Mouse (Mus musculus) intestine, embryonic 15.5 days (tissue): ENCODE measurements around the gene Ppt2. TPM values are rescaled to one million over a fixed set of nuclear protein-coding genes. Genes with fewer than 3 reads are reported as not detected.
A peak's percentile ranks its signal among the peaks of the same experiment; 100 is the strongest.

ENCODE experiments used
- ATAC-seq: fragments of 200-750 bp; cut with Nextera tagmentation; 2 replicates; pipeline ENCODE4 v1.8.0; 2017; ENCODE audit warnings: moderate TSS enrichment, moderate library complexity
- H3K27ac ChIP-seq: fragments of 300-500 bp; sonication (generic); 2 replicates; pipeline ENCODE4 v1.5.1; 2015; ENCODE audit warnings: mild to moderate bottlenecking, inconsistent platforms
- H3K27me3 ChIP-seq: fragments of 300-500 bp; sonication (generic); replicated peaks from 2 replicates; pipeline ENCODE4 v1.6.1; 2015; ENCODE audit warnings: inconsistent platforms
- H3K36me3 ChIP-seq: fragments of 300-500 bp; sonication (generic); 2 replicates; pipeline ENCODE4 v1.6.1; 2015; ENCODE audit warnings: inconsistent platforms
- H3K4me1 ChIP-seq: fragments of 300-500 bp; sonication (generic); replicated peaks from 2 replicates; pipeline ENCODE4 v1.6.1; 2015; ENCODE audit warnings: inconsistent platforms
- H3K4me2 ChIP-seq: fragments of 300-500 bp; sonication (generic); replicated peaks from 2 replicates; pipeline ENCODE4 v1.6.1; 2015; ENCODE audit warnings: mild to moderate bottlenecking, inconsistent platforms
- H3K4me3 ChIP-seq: fragments of 300-500 bp; sonication (generic); replicated peaks from 2 replicates; pipeline ENCODE4 v1.5.1; 2015; ENCODE audit warnings: inconsistent platforms
- H3K9ac ChIP-seq: fragments of 300-500 bp; sonication (generic); 2 replicates; pipeline ENCODE4 v1.6.1; 2015; ENCODE audit warnings: inconsistent platforms
- H3K9me3 ChIP-seq: fragments of 300-500 bp; sonication (generic); 2 replicates; pipeline ENCODE4 v1.6.1; 2016; ENCODE audit warnings: inconsistent platforms
- WGBS: fragments of 180-500 bp; shearing (Covaris S2); methylation state at CpG from one replicate; pipeline ENCODE4 v1.1.7; 2015; 5-methylcytosine and 5-hydroxymethylcytosine counted together
- polyA plus RNA-seq: library from polyadenylated mRNA; unstranded; fragments of >200 nt; fragmentation: Nextera tagmentation; extraction: Ambion mirVana; gene quantifications from 2 replicates; pipeline ENCODE4 v1.2.1, GENCODE M21; 2015

The Ppt2 gene
- polyA plus RNA-seq, 1 experiment from 2014 or later, result 27.8 TPM

DNA sequence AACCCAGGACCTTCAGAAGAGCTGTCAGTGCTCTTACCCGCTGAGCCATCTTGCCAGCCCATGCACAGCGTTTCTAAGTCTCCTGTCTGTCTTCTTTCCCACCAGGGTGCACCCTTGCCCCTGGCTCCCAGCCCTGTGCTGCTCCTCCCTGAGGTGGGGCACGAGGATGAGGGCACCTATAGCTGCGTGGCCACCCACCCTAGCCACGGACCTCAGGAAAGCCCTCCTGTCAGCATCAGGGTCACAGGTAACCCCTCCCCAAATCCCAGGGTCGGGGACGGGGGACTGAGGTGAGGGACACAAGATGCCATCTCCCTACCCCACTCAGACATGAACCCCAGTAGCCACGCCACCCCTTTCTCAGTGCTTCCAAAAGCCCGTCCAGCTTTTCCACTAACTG lies 28.4 kb downstream of the Ppt2 start:
- no peak overlapping the region for H3K27ac ChIP-seq
- no peak overlapping the region for H3K9ac ChIP-seq
- WGBS, result 78% methylated on average over 9 of the region's 9 CpGs
- H3K36me3 ChIP-seq, result peaks cover 26% of the 10 kb centered on the region
- H3K9me3 ChIP-seq, result no peaks in the 10 kb centered on the region
- H3K4me1 ChIP-seq, result peaks cover 45% of the 10 kb centered on the region
- H3K27me3 ChIP-seq, result no peaks in the 10 kb centered on the region
- ATAC-seq, result no peak
- H3K4me3 ChIP-seq, result no peak overlapping the region
- no peak overlapping the region for H3K4me2 ChIP-seq

DNA sequence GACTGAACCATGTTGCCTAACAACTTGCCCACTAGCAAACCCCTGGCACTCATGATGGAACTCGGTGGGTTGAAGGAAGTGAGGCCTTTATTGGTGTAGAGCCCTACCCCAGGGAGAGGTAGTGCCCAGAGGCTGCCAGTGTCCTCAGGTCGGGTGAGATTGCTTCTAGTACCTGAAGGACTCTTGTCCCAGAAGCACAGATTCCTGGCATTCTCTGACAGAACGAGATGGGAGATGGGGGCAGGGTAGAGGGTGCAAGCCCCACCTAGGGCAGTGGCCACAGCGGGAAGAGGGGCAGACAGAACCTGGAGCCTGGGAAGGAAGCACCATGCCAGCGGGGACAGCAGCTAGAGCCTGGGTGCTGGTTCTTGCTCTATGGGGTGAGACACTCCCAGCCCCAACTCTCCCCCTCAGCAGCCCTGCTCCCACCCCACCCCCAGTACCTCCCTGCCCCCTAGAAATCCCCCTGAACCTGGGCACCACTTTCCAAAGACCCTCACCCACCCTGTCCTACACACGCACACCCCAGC lies 30.7 kb downstream of the Ppt2 start, which contains the start of gene Ager:
TSS of gene Ager (plus strand) at position 297 of the 530 bp plus-strand sequence.
- peak within 1 kb of the TSS; percentile 29 for H3K4me2 ChIP-seq
- peaks cover 28% of the 10 kb centered on the region for H3K36me3 ChIP-seq
- H3K27ac ChIP-seq, result peak within 1 kb of the TSS; percentile 40; the same call in 1 of the 2 replicates
- H3K9me3 ChIP-seq, result no peaks in the 10 kb centered on the region
- no peak within 1 kb of the TSS for H3K4me3 ChIP-seq
- H3K9ac ChIP-seq, result peak within 1 kb of the TSS; percentile 28; the same call in 1 of the 2 replicates
- peaks cover 55% of the 10 kb centered on the region for H3K4me1 ChIP-seq
- H3K27me3 ChIP-seq, result no peaks in the 10 kb centered on the region
- 20% methylated on average over 6 of the region's 6 CpGs for WGBS
- no peak for ATAC-seq

DNA sequence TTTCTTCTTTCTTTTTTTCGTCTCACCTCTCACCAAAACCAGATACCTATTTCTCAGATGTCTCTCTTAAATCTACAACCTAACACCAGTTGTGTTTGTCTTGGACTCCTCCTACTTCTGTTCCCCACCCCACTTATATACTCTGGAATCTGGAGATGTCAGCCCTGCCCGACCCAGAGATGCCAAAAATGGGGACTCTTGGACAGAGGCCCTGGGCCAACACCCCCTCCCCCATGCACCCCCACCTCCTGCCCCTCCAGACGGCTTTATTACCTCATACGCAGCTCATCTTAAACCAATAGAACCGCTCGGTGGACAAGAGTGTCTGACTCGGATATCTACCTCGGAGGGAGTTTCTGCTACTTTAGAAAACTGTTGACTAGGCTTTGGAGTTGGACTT lies 32.2 kb downstream of the Ppt2 start:
- no peaks in the 10 kb centered on the region for H3K9me3 ChIP-seq
- no peak overlapping the region for H3K4me3 ChIP-seq
- H3K4me1 ChIP-seq, result peaks cover 54% of the 10 kb centered on the region
- no peak overlapping the region for H3K9ac ChIP-seq
- H3K4me2 ChIP-seq, result no peak overlapping the region
- H3K27me3 ChIP-seq, result no peaks in the 10 kb centered on the region
- 51% methylated on average over 8 of the region's 8 CpGs for WGBS
- no peak for ATAC-seq
- H3K27ac ChIP-seq, result no peak overlapping the region
- H3K36me3 ChIP-seq, result peaks cover 23% of the 10 kb centered on the region

DNA sequence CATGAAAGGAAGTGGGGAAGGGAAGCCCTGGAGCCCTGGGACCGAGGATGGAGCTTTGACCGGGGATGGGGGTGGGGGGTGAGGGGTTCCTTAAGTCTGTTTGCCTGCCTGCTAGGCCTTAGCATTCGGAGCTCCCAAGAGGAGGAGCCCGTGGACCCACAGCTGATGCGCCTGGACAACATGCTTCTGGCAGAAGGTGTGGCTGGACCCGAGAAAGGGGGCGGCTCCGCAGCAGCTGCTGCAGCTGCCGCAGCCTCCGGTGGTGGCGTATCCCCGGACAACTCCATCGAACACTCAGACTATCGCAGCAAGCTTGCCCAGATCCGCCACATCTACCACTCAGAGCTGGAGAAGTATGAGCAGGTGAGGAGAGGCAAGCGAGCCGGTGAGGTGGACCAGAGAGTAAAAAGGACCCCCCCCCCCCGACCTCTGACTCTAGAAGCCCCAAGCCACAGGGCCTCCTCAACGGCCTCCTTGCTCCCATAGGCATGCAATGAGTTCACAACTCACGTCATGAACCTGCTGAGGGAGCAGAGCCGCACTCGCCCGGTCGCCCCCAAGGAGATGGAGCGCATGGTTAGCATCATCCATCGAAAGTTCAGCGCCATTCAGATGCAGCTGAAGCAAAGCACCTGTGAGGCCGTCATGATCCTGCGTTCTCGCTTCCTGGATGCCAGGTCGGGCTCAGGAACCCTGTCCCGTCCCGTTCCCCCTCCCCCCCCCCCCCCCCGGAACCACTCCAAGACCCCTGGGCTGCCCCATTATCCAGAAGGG lies 34.4 kb downstream of the Ppt2 start:
- Histone ChIP-seq H3K4me1 (peaks cover 67% of the 10 kb centered on the region), H3K4me3 (peak overlapping the region; percentile 88), H3K36me3 (peaks cover 12% of the 10 kb centered on the region), H3K9ac (peak overlapping the region; percentile 95), H3K9me3 (no peaks in the 10 kb centered on the region), H3K27me3 (no peaks in the 10 kb centered on the region), H3K27ac (peak overlapping the region; percentile 97), H3K4me2 (peak overlapping the region; percentile 82)
- 40% methylated on average over 34 of the region's 34 CpGs for WGBS
- ATAC-seq, result no peak

DNA sequence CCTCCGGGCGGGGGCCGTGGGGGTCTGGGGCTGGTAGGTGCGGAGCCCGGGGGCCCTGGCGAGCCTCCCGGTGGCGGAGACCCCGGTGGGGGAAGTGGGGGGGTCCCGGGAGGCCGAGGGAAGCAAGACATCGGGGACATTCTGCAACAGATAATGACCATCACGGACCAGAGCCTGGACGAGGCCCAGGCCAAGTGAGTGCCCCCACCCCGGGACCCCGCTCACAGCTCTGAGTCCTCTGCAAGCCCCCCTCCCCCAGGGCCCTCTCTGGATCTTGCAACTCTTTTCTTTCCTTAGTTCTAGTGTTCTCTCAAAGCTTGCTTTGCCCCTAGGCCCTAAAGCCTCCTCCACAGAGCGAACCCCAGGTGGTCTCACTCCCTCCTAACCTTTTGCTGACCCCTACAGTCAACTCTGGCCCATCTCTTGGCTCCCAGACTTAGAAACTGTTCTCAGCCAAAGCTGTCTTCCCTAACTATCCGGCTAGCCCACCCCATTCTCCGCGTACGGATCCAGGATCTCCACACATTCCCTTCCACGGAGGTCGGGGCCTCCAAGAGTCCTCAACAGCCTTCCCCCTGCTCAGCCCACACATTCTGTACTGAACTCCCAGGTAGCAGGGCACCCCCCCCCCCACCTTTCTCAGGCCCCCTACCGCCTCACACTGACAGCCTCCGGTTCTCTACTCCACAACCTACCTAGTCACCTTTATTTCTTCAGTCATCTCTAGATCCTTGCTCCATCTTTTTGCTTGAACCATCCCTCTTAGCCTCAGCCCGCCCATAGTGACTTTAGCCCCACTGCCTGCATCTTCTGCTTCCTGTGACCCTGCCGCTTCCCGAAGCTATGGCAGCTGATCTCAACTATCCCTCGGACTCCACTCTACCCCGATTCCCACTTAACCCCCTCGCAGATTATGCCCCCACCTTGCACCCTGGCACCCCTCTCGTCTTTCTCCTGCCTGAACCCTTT lies 35.4 kb downstream of the Ppt2 start:
- WGBS, result 1% methylated on average over 29 of the region's 32 CpGs

DNA sequence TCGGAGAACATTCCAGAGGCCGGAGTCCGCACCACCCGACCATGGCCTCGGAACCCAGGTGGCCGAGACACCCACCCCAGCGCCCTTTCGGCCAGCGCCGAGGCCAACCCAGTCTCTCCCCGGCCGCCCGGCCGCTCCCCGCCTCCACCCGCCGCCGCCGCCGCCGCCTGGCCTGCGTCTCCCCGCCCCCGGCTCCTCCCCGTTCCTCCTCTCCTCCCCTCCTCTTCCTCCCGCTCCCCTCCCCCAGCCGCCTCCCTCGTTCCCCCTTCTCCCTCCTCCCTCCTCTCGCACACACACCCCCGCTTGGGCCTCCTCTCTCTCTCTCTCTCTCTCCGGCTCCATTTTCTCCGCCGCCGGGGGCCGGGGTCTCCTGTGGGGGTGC lies 36.3 kb downstream of the Ppt2 start:
- under 1% methylated on average over 33 of the region's 35 CpGs for WGBS
- ATAC-seq, result peak; percentile 66

More for the DNA sequence above, 35.4 kb downstream of the Ppt2 start:
- peaks cover 69% of the 10 kb centered on the region for H3K4me1 ChIP-seq
- peak; percentile 7 for ATAC-seq
- peak overlapping the region; percentile 95 for H3K9ac ChIP-seq
- H3K9me3 ChIP-seq, result no peaks in the 10 kb centered on the region
- H3K36me3 ChIP-seq, result peaks cover 12% of the 10 kb centered on the region
- peak overlapping the region; percentile 88 for H3K4me3 ChIP-seq
- H3K4me2 ChIP-seq, result peak overlapping the region; percentile 82
- peak overlapping the region; percentile 97 for H3K27ac ChIP-seq
- no peaks in the 10 kb centered on the region for H3K27me3 ChIP-seq

DNA sequence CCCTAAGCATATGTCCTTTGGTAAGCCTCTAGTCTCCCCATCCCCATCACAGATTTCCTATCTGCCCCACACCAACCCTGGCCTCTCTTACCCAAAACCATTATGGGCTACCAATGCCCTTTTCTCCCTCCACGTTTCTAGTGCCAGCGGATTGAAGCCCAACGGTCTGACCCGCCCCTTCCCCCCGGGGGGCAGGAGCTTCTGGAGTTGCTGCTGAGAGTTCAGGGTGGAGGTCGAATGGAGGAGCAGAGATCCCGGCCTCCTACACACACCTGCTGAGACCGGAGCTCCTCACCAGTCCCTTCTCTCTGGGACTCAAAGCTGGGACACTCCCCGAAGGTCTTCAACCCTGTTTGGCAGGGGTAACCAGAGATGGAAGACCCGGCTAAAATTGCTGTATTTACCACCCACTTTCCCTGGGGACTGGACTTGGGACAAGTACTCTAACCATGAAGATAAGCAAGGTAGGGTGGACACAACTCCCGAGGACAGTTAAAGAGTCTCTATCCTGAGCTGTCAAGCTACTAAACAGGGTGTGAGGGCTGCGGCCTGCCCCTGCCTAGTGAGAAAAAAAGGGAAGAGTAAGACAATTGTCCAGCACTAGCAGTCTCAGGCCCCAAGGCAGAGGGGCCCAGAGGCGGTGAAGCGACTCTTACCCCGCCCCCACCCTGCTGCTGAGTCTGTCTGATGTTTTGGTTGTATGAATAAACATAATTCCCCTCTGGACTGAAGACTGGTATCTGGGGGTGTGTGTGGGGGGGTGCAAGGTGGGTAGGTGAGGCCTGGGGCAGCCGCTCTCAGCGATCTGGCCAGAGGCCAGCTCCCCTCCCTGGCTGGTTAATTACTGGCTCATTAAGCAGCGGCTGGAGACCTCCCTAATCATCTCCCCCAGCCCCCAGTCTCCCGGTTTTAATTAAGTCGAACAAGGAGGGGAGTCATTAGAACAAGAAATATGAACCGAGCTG lies 37.0 kb downstream of the Ppt2 start, which contains the start of gene Pbx2:
TSS of gene Pbx2 (plus strand) at position 238 of the 965 bp plus-strand sequence.
- Histone ChIP-seq H3K36me3 (peaks cover 12% of the 10 kb centered on the region), H3K9ac (peak within 1 kb of the TSS; percentile 95), H3K4me2 (peak within 1 kb of the TSS; percentile 82), H3K4me1 (peaks cover 64% of the 10 kb centered on the region), H3K4me3 (peak within 1 kb of the TSS; percentile 88), H3K27ac (peak within 1 kb of the TSS; percentile 97), H3K27me3 (no peaks in the 10 kb centered on the region), H3K9me3 (no peaks in the 10 kb centered on the region)
- peak; percentile 5; the same call in 1 of the 2 replicates for ATAC-seq
- 5% methylated on average over 21 of the region's 21 CpGs for WGBS

More for the DNA sequence above, 36.3 kb downstream of the Ppt2 start:
- peaks cover 12% of the 10 kb centered on the region for H3K36me3 ChIP-seq
- H3K4me2 ChIP-seq, result peak overlapping the region; percentile 82
- H3K27ac ChIP-seq, result peak overlapping the region; percentile 97
- H3K4me1 ChIP-seq, result peaks cover 64% of the 10 kb centered on the region
- H3K4me3 ChIP-seq, result peak overlapping the region; percentile 88
- peak overlapping the region; percentile 95 for H3K9ac ChIP-seq
- H3K27me3 ChIP-seq, result no peaks in the 10 kb centered on the region
- H3K9me3 ChIP-seq, result no peaks in the 10 kb centered on the region

DNA sequence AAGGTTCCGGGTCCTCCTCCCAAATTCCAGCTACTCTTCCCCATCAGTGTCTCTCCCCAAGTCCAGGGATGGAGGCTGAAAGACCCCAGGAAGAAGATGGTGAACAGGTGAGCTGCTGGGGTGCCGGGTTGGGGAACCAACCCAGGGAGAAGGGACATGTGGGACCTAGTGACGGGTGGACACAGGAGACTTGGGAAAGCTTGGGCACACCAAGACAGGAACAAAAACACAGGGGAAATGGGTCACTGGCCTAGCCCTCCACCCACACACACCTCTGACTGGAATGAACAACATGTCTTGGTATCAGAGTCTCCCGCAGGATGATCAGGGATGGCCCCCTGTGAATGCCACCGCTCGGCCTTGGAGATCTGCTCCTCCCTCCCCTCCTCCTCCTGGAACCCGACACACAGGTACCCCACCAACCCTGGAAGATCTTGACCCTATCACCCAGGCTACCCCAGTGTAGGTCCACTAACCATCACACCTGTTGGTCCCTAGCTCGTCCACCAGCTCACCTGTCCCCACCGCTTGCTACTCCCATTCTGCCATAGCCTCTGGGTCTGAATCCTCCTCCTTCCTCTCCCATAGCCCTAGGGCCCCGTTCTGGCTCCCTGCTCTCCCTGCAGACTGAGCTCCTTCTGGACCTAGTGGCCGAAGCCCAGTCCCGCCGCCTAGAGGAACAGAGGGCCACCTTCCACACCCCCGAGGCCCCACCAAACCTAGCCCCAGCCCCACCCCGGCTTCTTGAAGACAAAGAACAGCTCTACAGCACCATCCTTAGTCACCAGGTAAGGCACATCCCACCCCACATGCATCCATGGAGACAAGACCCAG lies 37.9 kb downstream of the Ppt2 start:
- WGBS, result 64% methylated on average over 15 of the region's 15 CpGs
- Histone ChIP-seq H3K27me3 (no peaks in the 10 kb centered on the region), H3K9me3 (no peaks in the 10 kb centered on the region), H3K9ac (0 out of 2 replicates have a peak overlapping the region, but pooled peaks have one; percentile 17), H3K27ac (peak overlapping the region; percentile 97), H3K36me3 (peaks cover 7% of the 10 kb centered on the region), H3K4me1 (peaks cover 64% of the 10 kb centered on the region), H3K4me2 (peak overlapping the region; percentile 82), H3K4me3 (peak overlapping the region; percentile 88; the same call in 1 of the 2 replicates)
- ATAC-seq, result no peak

DNA sequence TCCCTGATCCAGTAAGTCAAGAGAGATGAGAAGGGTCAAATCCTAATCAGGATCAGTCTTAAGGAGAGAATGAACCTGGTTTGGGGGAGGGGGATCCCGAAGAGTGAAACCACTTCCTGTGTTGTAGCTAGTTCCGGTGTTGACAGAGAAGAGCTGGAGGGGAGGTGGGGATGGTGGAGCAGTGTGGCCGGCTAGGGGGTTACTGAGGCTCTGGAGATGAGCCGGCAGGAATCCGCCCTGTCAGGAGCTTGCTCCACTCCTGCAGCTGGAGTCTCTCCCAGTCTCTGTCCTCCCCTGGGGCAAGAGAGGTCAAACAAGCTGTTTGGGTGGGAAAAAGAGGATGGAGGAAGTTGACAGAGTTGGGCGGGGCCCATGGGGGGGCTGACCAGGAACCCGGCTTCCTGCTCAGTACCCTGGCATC lies 38.6 kb downstream of the Ppt2 start, which contains the start of gene Gpsm3:
TSS of gene Gpsm3 (plus strand) at position 126 of the 421 bp plus-strand sequence.
- Histone ChIP-seq H3K4me2 (peak within 1 kb of the TSS; percentile 82), H3K27ac (peak within 1 kb of the TSS; percentile 97), H3K9me3 (no peaks in the 10 kb centered on the region), H3K36me3 (no peaks in the 10 kb centered on the region), H3K27me3 (no peaks in the 10 kb centered on the region), H3K4me3 (peak within 1 kb of the TSS; percentile 88; the same call in 1 of the 2 replicates), H3K4me1 (peaks cover 57% of the 10 kb centered on the region), H3K9ac (peak within 1 kb of the TSS; percentile 17; the same call in 1 of the 2 replicates)
- 11% methylated on average over 7 of the region's 7 CpGs for WGBS
- no peak for ATAC-seq

DNA sequence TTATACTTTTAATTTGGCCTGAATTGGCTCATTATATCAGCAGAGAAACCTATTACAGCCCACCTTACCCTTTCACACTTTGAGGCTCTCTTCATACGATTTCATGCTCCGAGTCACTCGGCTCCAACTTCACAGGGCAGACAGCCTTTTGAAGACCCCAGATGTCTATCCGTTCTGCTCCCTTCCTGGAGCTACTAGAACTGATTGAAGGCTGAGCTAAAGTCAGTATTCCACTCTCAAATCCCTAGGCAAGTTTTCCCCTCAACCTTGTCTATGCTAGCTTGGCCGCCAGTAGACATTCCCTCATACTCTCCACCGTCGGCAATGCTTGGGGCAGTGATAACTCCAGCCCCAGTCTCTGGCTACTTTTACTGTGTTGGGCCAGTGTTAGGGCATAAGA lies 39.1 kb downstream of the Ppt2 start:
- Histone ChIP-seq H3K27me3 (no peaks in the 10 kb centered on the region), H3K4me1 (peaks cover 53% of the 10 kb centered on the region), H3K4me3 (no peak overlapping the region), H3K27ac (peak overlapping the region; percentile 97), H3K36me3 (no peaks in the 10 kb centered on the region), H3K9me3 (no peaks in the 10 kb centered on the region), H3K4me2 (peak overlapping the region; percentile 82), H3K9ac (no peak overlapping the region)
- ATAC-seq, result no peak
- 46% methylated on average over 7 of the region's 7 CpGs for WGBS
